Mouse (Mus musculus) limb, embryonic 14.5 days (tissue): ENCODE measurements around the gene Hoxc4. TPM values are rescaled to one million over a fixed set of nuclear protein-coding genes. Genes with fewer than 3 reads are reported as not detected.

Source experiments
- ATAC-seq: fragments of 200-750 bp; cut with Nextera tagmentation; 2 replicates; pipeline ENCODE4 v1.8.0; 2017; ENCODE audit warnings: low read depth, moderate number of reproducible peaks, moderate TSS enrichment; ENCODE audit not compliant: low FRiP score
- DNase-seq: peaks from one replicate; pipeline ENCODE4 v3.0.0-alpha.2; 2015; ENCODE audit warnings: low spot score
- H3K27ac ChIP-seq: fragments of 300-500 bp; sonication (generic); replicated peaks from 2 replicates; pipeline ENCODE4 v1.5.1; 2014; ENCODE audit warnings: low read depth, mild to moderate bottlenecking, low read length, moderate library complexity, mixed read lengths
- H3K27me3 ChIP-seq: fragments of 300-500 bp; sonication (generic); 2 replicates; pipeline ENCODE4 v1.6.1; 2014; ENCODE audit warnings: low read length, mixed read lengths; ENCODE audit not compliant: control insufficient read depth, insufficient read depth
- H3K36me3 ChIP-seq: fragments of 300-500 bp; sonication (generic); 2 replicates; pipeline ENCODE4 v1.6.1; 2014; ENCODE audit warnings: mild to moderate bottlenecking, low read length, moderate library complexity, mixed read lengths; ENCODE audit not compliant: control insufficient read depth, insufficient read depth
- H3K4me1 ChIP-seq: fragments of 300-500 bp; sonication (generic); 2 replicates; pipeline ENCODE4 v1.6.1; 2014; ENCODE audit warnings: antibody characterized with exemption, low read length, mixed read lengths; ENCODE audit not compliant: control insufficient read depth, insufficient read depth
- H3K4me2 ChIP-seq: fragments of 300-500 bp; sonication (generic); replicated peaks from 2 replicates; pipeline ENCODE4 v1.6.1; 2014; ENCODE audit warnings: low read depth, mild to moderate bottlenecking, low read length, moderate library complexity; ENCODE audit not compliant: severe bottlenecking
- H3K4me3 ChIP-seq: fragments of 300-500 bp; sonication (generic); replicated peaks from 2 replicates; pipeline ENCODE4 v1.5.1; 2014; ENCODE audit warnings: low read length
- H3K9ac ChIP-seq: fragments of 300-500 bp; sonication (generic); 2 replicates; pipeline ENCODE4 v1.6.1; 2014; ENCODE audit warnings: mild to moderate bottlenecking, low read depth, low read length, moderate library complexity; ENCODE audit not compliant: severe bottlenecking
- H3K9me3 ChIP-seq: fragments of 300-500 bp; sonication (generic); 2 replicates; pipeline ENCODE4 v1.6.1; 2016; ENCODE audit warnings: low read length; ENCODE audit not compliant: control insufficient read depth
- POLR2A ChIP-seq: fragments of 200-500 bp; IDR thresholded peaks from 2 replicates; pipeline ENCODE4 v1.8.0; 2012; ENCODE audit warnings: inconsistent platforms, mild to moderate bottlenecking, moderate library complexity, borderline replicate concordance; ENCODE audit not compliant: insufficient read depth, insufficient read length; ENCODE audit errors: extremely low read depth
- WGBS: fragments of 180-500 bp; shearing (Covaris S2); extraction: QIAGEN DNeasy Blood & Tissue Kit; methylation state at CpG from one replicate; pipeline ENCODE4 v1.1.7; 2014; 5-methylcytosine and 5-hydroxymethylcytosine counted together
- polyA plus RNA-seq, 2 experiments: library from polyadenylated mRNA; depleted of rRNA in 1 of 2; stranded (reverse) in 1 of 2; unstranded in 1 of 2; fragments of >200 nt; fragmentation: Nextera tagmentation in 1 of 2; extraction: Ambion mirVana in 1 of 2; gene quantifications; 2 replicates each; pipeline versions ENCODE4 v1.2.1 to v1.2.3; 2012 to 2014

Hoxc4 gene
- polyA plus RNA-seq, 2 experiments, result 3.5 to 7.5 TPM

- peak overlapping the region; percentile 45 for H3K4me3 ChIP-seq
- no peak overlapping the region for H3K27ac ChIP-seq
- peaks cover 24% of the 10 kb centered on the region for H3K4me1 ChIP-seq
- H3K27me3 ChIP-seq, result peaks cover 95% of the 10 kb centered on the region
- peak overlapping the region; percentile 69 for H3K4me2 ChIP-seq
- TF ChIP-seq POLR2A, result no peak
- no peaks in the 10 kb centered on the region for H3K9me3 ChIP-seq
- peak overlapping the region; percentile 49 for H3K9ac ChIP-seq
- no peak for DNase-seq
- WGBS, result 3% methylated on average over 23 of the region's 24 CpGs
- ATAC-seq, result no peak
- no peaks in the 10 kb centered on the region for H3K36me3 ChIP-seq
Observed at GRCm38 (mm10) chr15:103000501-103000901, 18.2 kb upstream of the Hoxc4 start.

- Histone ChIP-seq H3K9ac (no peak overlapping the region), H3K27me3 (peaks cover 95% of the 10 kb centered on the region), H3K36me3 (no peaks in the 10 kb centered on the region), H3K4me3 (no peak overlapping the region), H3K9me3 (no peaks in the 10 kb centered on the region), H3K4me1 (peaks cover 24% of the 10 kb centered on the region), H3K27ac (no peak overlapping the region), H3K4me2 (peak overlapping the region; percentile 69; the same call in 1 of the 2 replicates)
- ATAC-seq (no peak), DNase-seq (no peak)
- 50% methylated on average over 2 of the region's 2 CpGs for WGBS
- TF ChIP-seq POLR2A, result no peak
Observed at GRCm38 (mm10) chr15:103001370-103001769, 17.4 kb upstream of the Hoxc4 start.

GRCm38 (mm10) chr15:103002156-103002555 is 16.6 kb upstream of the Hoxc4 start:
- H3K27ac ChIP-seq, result no peak overlapping the region
- H3K9me3 ChIP-seq, result no peaks in the 10 kb centered on the region
- no peak overlapping the region for H3K4me2 ChIP-seq
- no peak for ATAC-seq
- H3K4me1 ChIP-seq, result peaks cover 24% of the 10 kb centered on the region
- no peak for TF ChIP-seq POLR2A
- no peak overlapping the region for H3K4me3 ChIP-seq
- H3K36me3 ChIP-seq, result no peaks in the 10 kb centered on the region
- no peak overlapping the region for H3K9ac ChIP-seq
- peaks cover 97% of the 10 kb centered on the region for H3K27me3 ChIP-seq
- WGBS, result 29% methylated on average over 4 of the region's 4 CpGs
- no peak for DNase-seq

GRCm38 (mm10) chr15:103002821-103003448 is 15.8 kb upstream of the Hoxc4 start:
- TF ChIP-seq POLR2A, result no peak
- no peak overlapping the region for H3K9ac ChIP-seq
- no peak overlapping the region; the same call in 1 of the 2 replicates for H3K4me2 ChIP-seq
- WGBS, result 15% methylated on average over 13 of the region's 13 CpGs
- DNase-seq (no peak), ATAC-seq (no peak)
- no peaks in the 10 kb centered on the region for H3K9me3 ChIP-seq
- no peak overlapping the region for H3K27ac ChIP-seq
- peaks cover 21% of the 10 kb centered on the region for H3K4me1 ChIP-seq
- H3K36me3 ChIP-seq, result no peaks in the 10 kb centered on the region
- H3K4me3 ChIP-seq, result no peak overlapping the region
- peaks cover 97% of the 10 kb centered on the region for H3K27me3 ChIP-seq

- Histone ChIP-seq H3K4me3 (no peak overlapping the region), H3K27ac (no peak overlapping the region), H3K27me3 (peaks cover 97% of the 10 kb centered on the region), H3K4me1 (peaks cover 6% of the 10 kb centered on the region; the same call in 1 of the 2 replicates), H3K4me2 (peak overlapping the region; percentile 2; the same call in 1 of the 2 replicates), H3K9ac (no peak overlapping the region), H3K9me3 (no peaks in the 10 kb centered on the region), H3K36me3 (no peaks in the 10 kb centered on the region)
- TF ChIP-seq POLR2A, result no peak
- 2% methylated on average over 17 of the region's 17 CpGs for WGBS
- DNase-seq (no peak), ATAC-seq (peak; percentile 45; the same call in 1 of the 2 replicates)
Observed at GRCm38 (mm10) chr15:103005308-103005707, 13.4 kb upstream of the Hoxc4 start.
